Mouse (Mus musculus): ENCODE results near the gene Arl5a. TPM values are rescaled to one million over a fixed set of nuclear protein-coding genes. Genes with fewer than 3 reads are reported as not detected.
A peak's percentile ranks its signal among the peaks of the same experiment; 100 is the strongest.

Arl5a gene
- polyA plus RNA-seq, 1 experiment from 2014 or later = 45.8 TPM

DNA sequence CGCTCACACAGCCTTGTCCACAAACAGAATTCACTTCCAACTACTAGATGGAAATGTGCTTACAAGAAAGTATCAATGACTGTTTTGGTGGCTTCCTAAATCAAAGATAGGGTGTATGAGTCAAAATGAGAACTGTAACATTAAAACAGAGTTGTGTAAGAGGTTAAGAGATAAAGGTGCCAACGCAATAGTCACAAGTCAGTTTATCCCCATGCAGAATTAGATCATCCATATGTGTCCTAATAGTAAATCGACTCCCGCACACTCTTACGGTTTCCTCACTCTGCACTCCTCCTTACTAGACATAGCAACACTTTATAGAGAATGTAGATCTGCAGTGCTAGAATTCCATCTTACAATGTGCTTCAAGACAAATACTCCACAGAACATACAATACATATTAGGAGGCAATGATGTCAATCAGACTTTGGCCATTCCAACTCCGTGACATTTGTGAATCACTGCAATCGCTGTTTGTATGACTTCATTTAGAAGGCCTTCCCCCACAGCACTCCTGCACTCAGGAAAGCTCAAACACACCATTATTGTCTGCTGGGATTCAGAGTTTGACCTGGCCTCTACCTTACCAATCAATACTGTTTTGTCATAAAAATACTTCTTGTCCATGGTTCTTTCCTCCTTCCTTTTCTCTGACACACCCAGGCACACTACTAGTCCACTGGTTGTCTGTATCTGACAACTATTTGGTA lies 4.5 kb downstream of the Arl5a start:
- no peak overlapping the region for H3K4me2 ChIP-seq
- peaks cover 20% of the 10 kb centered on the region for H3K36me3 ChIP-seq
- ATAC-seq (replicated peaks; ENCODE audit: low FRiP score) = no peak
- H3K9me3 ChIP-seq (replicated peaks) = no peaks in the 10 kb centered on the region; the same call in 1 of the 2 replicates
- H3K9ac ChIP-seq = no peak overlapping the region
- 86% methylated on average over 7 of the region's 7 CpGs for WGBS
- no peak overlapping the region for H3K4me3 ChIP-seq (replicated peaks)
- H3K27ac ChIP-seq = no peak overlapping the region
- H3K27me3 ChIP-seq = no peaks in the 10 kb centered on the region
- H3K4me1 ChIP-seq = peaks cover 39% of the 10 kb centered on the region

GRCm38 (mm10) chr2:52419295-52419694 lies 5.4 kb downstream of the Arl5a start:
- Histone ChIP-seq H3K9me3 (replicated peaks) (no peaks in the 10 kb centered on the region; the same call in 1 of the 2 replicates), H3K9ac (no peak overlapping the region), H3K4me1 (peaks cover 39% of the 10 kb centered on the region), H3K27ac (no peak overlapping the region), H3K36me3 (peaks cover 27% of the 10 kb centered on the region), H3K4me2 (no peak overlapping the region), H3K27me3 (no peaks in the 10 kb centered on the region), H3K4me3 (replicated peaks) (no peak overlapping the region)
- ATAC-seq (replicated peaks; ENCODE audit: low FRiP score) = no peak
- 75% methylated on average over 6 of the region's 6 CpGs for WGBS

- no peak for ATAC-seq (replicated peaks; ENCODE audit: low FRiP score)
- peaks cover 22% of the 10 kb centered on the region for H3K9me3 ChIP-seq (replicated peaks)
- H3K27ac ChIP-seq = no peak overlapping the region
- H3K4me1 ChIP-seq = no peaks in the 10 kb centered on the region
- no peak overlapping the region for H3K9ac ChIP-seq
- 97% methylated on average over 5 of the region's 5 CpGs for WGBS
- peaks cover 85% of the 10 kb centered on the region for H3K36me3 ChIP-seq
- no peaks in the 10 kb centered on the region for H3K27me3 ChIP-seq
- no peak overlapping the region for H3K4me2 ChIP-seq
- H3K4me3 ChIP-seq (replicated peaks) = no peak overlapping the region
Measured at GRCm38 (mm10) chr2:52412524-52413037, 12.1 kb downstream of the Arl5a start.

DNA sequence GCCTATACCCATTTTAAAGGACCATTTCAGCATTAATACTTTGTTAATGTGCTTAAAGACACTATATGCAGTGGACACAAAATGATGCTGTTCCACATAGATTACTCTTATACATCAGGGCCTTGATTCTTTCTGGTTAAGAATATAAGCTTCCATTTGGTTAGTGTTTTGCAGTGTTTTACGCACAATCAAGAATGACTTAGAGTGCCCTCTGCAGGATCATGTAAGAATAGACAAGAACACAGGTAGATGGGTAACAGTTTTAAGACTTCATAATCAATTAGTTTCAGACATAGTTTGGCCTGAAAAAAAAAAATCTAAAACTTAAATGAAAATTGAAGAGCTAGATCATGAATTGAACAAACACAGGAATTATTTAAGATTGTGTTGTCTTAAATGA lies 18.2 kb downstream of the Arl5a start:
- no peaks in the 10 kb centered on the region for H3K27me3 ChIP-seq
- 87% methylated on average over 1 of the region's 1 CpGs for WGBS
- H3K4me2 ChIP-seq = no peak overlapping the region
- peaks cover 85% of the 10 kb centered on the region for H3K36me3 ChIP-seq
- ATAC-seq (replicated peaks; ENCODE audit: low FRiP score) = no peak
- no peak overlapping the region for H3K9ac ChIP-seq
- H3K4me3 ChIP-seq (replicated peaks) = no peak overlapping the region
- H3K27ac ChIP-seq = no peak overlapping the region
- H3K9me3 ChIP-seq (replicated peaks) = peaks cover 22% of the 10 kb centered on the region
- H3K4me1 ChIP-seq = no peaks in the 10 kb centered on the region

- Histone ChIP-seq H3K4me2 (no peak overlapping the region), H3K27me3 (no peaks in the 10 kb centered on the region), H3K4me3 (replicated peaks) (no peak overlapping the region), H3K36me3 (peaks cover 79% of the 10 kb centered on the region), H3K27ac (no peak overlapping the region), H3K9ac (no peak overlapping the region), H3K4me1 (no peaks in the 10 kb centered on the region), H3K9me3 (replicated peaks) (peaks cover 10% of the 10 kb centered on the region)
- WGBS = 97% methylated on average over 5 of the region's 5 CpGs
- ATAC-seq (replicated peaks; ENCODE audit: low FRiP score) = no peak
Measured at GRCm38 (mm10) chr2:52405238-52405637, 19.5 kb downstream of the Arl5a start.

GRCm38 (mm10) chr2:52394529-52394928 lies 30.2 kb downstream of the Arl5a start:
- no peak overlapping the region for H3K4me3 ChIP-seq (replicated peaks)
- H3K4me2 ChIP-seq = no peak overlapping the region
- no peak overlapping the region for H3K27ac ChIP-seq
- ATAC-seq (replicated peaks; ENCODE audit: low FRiP score) = no peak
- H3K9me3 ChIP-seq (replicated peaks) = no peaks in the 10 kb centered on the region
- no peaks in the 10 kb centered on the region for H3K4me1 ChIP-seq
- H3K36me3 ChIP-seq = peaks cover 6% of the 10 kb centered on the region
- H3K27me3 ChIP-seq = no peaks in the 10 kb centered on the region
- H3K9ac ChIP-seq = no peak overlapping the region
- 85% methylated on average over 5 of the region's 5 CpGs for WGBS

- no peak overlapping the region for H3K4me2 ChIP-seq
- no peaks in the 10 kb centered on the region for H3K27me3 ChIP-seq
- H3K9ac ChIP-seq = no peak overlapping the region
- no peaks in the 10 kb centered on the region for H3K9me3 ChIP-seq (replicated peaks)
- no peak for ATAC-seq (replicated peaks; ENCODE audit: low FRiP score)
- WGBS = 59% methylated on average over 2 of the region's 2 CpGs
- H3K4me1 ChIP-seq = peaks cover 6% of the 10 kb centered on the region; the same call in 1 of the 2 replicates
- no peak overlapping the region for H3K4me3 ChIP-seq (replicated peaks)
- H3K36me3 ChIP-seq = no peaks in the 10 kb centered on the region
- no peak overlapping the region for H3K27ac ChIP-seq
Measured at GRCm38 (mm10) chr2:52390415-52390975, 34.2 kb downstream of the Arl5a start.

DNA sequence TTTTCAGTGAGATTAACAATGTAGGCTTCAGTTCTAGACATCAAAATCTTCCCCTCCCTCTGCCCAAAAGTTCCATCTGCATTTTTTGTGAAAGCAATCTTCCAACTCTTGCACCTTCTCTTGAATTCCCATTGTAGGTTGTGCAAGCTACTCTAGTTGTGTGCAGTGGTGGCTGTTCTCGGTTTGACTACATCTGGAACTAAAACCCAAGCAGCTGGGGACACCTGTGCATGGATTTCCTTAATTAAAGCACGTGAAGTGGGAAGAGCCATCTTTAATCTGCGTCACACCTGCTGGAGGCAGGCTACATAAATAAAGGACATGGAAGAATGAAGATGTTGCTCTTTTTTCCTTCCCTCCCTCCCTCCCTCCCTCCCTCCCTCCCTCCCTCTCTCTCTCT lies 34.7 kb downstream of the Arl5a start:
- H3K27me3 ChIP-seq = no peaks in the 10 kb centered on the region
- H3K27ac ChIP-seq = no peak overlapping the region
- no peak overlapping the region for H3K9ac ChIP-seq
- no peaks in the 10 kb centered on the region for H3K9me3 ChIP-seq (replicated peaks)
- H3K4me1 ChIP-seq = peaks cover 6% of the 10 kb centered on the region; the same call in 1 of the 2 replicates
- H3K4me3 ChIP-seq (replicated peaks) = no peak overlapping the region
- H3K36me3 ChIP-seq = no peaks in the 10 kb centered on the region
- no peak for ATAC-seq (replicated peaks; ENCODE audit: low FRiP score)
- no peak overlapping the region for H3K4me2 ChIP-seq
- 68% methylated on average over 3 of the region's 3 CpGs for WGBS

- Histone ChIP-seq H3K4me1 (peaks cover 6% of the 10 kb centered on the region; the same call in 1 of the 2 replicates), H3K4me2 (peak overlapping the region; percentile 9; the same call in 1 of the 2 replicates), H3K4me3 (replicated peaks) (no peak overlapping the region), H3K36me3 (no peaks in the 10 kb centered on the region), H3K27ac (peak overlapping the region; percentile 57), H3K9ac (no peak overlapping the region), H3K9me3 (replicated peaks) (no peaks in the 10 kb centered on the region), H3K27me3 (no peaks in the 10 kb centered on the region)
- WGBS = 79% methylated on average over 6 of the region's 6 CpGs
- no peak for ATAC-seq (replicated peaks; ENCODE audit: low FRiP score)
Measured at GRCm38 (mm10) chr2:52386451-52386850, 38.2 kb downstream of the Arl5a start.

DNA sequence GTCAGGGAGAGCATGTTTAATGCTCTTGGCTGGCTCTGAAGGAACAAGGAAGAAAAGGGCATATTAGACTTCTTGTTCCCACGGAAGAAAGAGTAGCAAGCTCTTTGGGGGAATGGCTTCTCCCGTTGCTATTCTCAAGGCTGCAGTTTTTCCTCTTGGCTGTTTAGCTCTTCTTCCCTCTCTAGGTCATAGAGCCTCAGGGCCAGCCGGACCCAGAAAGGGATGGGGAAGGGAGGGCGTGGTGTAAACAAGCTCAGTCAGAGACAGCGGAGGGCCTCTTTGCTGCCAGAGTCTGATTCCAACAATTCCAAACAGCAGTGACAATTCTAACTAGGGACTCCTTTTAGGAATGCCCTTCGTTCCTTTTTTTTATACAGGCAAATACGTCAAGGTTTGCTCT lies 38.7 kb downstream of the Arl5a start:
- peak overlapping the region; percentile 57 for H3K27ac ChIP-seq
- H3K4me2 ChIP-seq = peak overlapping the region; percentile 9
- no peak overlapping the region for H3K4me3 ChIP-seq (replicated peaks)
- ATAC-seq (replicated peaks; ENCODE audit: low FRiP score) = no peak
- H3K4me1 ChIP-seq = peaks cover 6% of the 10 kb centered on the region; the same call in 1 of the 2 replicates
- no peaks in the 10 kb centered on the region for H3K36me3 ChIP-seq
- no peak overlapping the region for H3K9ac ChIP-seq
- no peaks in the 10 kb centered on the region for H3K27me3 ChIP-seq
- WGBS = 41% methylated on average over 7 of the region's 7 CpGs
- no peaks in the 10 kb centered on the region for H3K9me3 ChIP-seq (replicated peaks)

GRCm38 (mm10) chr2:52378848-52379261 lies 45.8 kb downstream of the Arl5a start:
- Histone ChIP-seq H3K9ac (no peak overlapping the region), H3K4me2 (no peak overlapping the region), H3K27me3 (no peaks in the 10 kb centered on the region), H3K27ac (no peak overlapping the region), H3K9me3 (replicated peaks) (no peaks in the 10 kb centered on the region), H3K4me1 (no peaks in the 10 kb centered on the region), H3K36me3 (no peaks in the 10 kb centered on the region), H3K4me3 (replicated peaks) (no peak overlapping the region)
- WGBS = 64% methylated on average over 10 of the region's 10 CpGs
- no peak for ATAC-seq (replicated peaks; ENCODE audit: low FRiP score)

DNA sequence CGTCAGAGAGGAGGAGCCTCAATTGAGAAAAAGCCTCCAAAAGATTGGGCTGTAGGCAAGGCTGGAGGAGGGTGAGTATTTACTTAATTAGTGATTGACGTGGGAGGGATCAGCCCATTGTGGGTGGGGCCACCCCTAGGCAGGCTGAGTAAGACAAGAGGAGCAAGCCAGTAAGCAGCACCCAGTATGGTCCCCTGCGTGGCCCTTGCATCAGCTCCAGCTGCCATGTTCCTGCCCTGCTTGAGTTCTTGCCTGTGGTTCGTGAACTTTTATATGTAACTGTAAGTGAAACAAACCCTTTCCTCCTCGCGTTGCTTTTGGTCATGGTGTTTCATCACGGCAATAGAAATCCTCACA lies 46.3 kb downstream of the Arl5a start, which contains the start of gene Neb:
Gene Neb, minus strand, starts transcription at position 27 of the 357 bp plus-strand sequence.
- peak; percentile 62; the same call in 1 of the 2 replicates for ATAC-seq (replicated peaks; ENCODE audit: low FRiP score)
- Histone ChIP-seq H3K9me3 (replicated peaks) (no peaks in the 10 kb centered on the region), H3K36me3 (no peaks in the 10 kb centered on the region), H3K4me3 (replicated peaks) (no peak within 1 kb of the TSS), H3K9ac (no peak within 1 kb of the TSS), H3K4me2 (no peak within 1 kb of the TSS), H3K27me3 (no peaks in the 10 kb centered on the region), H3K27ac (no peak within 1 kb of the TSS), H3K4me1 (no peaks in the 10 kb centered on the region)
- WGBS = 64% methylated on average over 7 of the region's 7 CpGs

All from kidney, embryonic 15.5 days (tissue).